ENCODE assay signal across 8 mouse cellular contexts in the genomic region with DNA sequence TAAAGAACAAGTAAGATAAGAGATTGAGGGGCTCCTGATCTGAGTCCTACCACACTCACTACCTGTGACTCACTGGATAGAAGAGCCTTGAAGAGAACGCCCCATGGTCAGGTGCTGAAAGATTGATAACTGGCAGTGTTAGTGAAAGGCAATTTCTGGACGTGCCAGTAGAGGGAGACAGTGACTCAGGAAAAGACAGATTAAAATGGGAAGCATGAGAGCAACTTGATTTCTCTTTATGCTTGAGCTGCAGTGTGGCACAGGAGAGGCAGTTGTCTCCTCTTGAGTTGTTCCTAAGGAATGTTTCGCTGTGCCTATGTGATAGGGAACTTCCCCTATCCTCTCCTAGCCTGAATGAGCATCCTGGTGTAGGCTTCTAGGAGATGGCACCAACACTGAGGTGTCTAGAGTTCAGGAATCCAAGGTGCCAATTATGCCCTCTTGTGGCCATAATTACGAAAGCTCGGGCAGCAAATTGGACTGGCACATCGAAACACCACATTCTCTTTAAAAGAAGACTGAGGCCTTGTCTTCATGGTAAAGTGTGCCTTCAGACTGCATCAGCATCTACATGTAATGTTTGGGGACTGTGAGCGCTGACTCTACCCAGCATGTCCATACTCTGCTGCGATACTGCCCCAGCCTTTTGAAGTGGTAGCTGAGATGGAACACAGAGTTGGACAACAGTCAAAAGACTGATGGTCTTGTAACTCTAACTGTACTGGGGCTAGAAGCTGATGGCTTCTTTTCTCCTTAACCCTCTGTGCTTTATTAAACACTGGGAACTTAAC. TPM values are rescaled to one million over a fixed set of nuclear protein-coding genes. Genes with fewer than 3 reads are reported as not detected.
A peak's percentile ranks its signal among the peaks of the same experiment; 100 is the strongest.
DNase-seq lines count a peak whose midpoint lies in the region; ATAC-seq and TF ChIP-seq lines count a peak whose summit lies in the region.

No protein-coding gene starts in this region.

- peak; percentile 79 for ATAC-seq in neural tube, embryonic 14.5 days (ENCODE audit: low read depth)

- H3K36me3 ChIP-seq in MEL (ENCODE audit: control insufficient read depth in 1 of 2, insufficient read depth in 2 of 2, low read length in 2 of 2): no peaks in the 10 kb centered on the region
- no peaks in the 10 kb centered on the region for H3K36me3 ChIP-seq in neural tube, embryonic 14.5 days (ENCODE audit: control insufficient read depth, insufficient read depth, low read length)

- no peak overlapping the region for H3K27ac ChIP-seq in MEL (ENCODE audit: control insufficient read depth, low read depth, low read length)
- no peak overlapping the region for H3K27ac ChIP-seq in cerebellum, adult 2 months (ENCODE audit: insufficient read depth, low read length)
- H3K27ac ChIP-seq in neural tube, embryonic 14.5 days (ENCODE audit: low read depth, low read length): no peak overlapping the region

- H3K9ac ChIP-seq in MEL (ENCODE audit: control insufficient read depth, low read depth, low read length, poor library complexity, severe bottlenecking): no peak overlapping the region
- no peak overlapping the region for H3K9ac ChIP-seq in neural tube, embryonic 14.5 days (replicated peaks; ENCODE audit: low read depth, low read length)

- peak; percentile 85 for TF ChIP-seq RAD21 in MEL (IDR thresholded peaks at IDR 0.05; ENCODE audit: low read depth, low read length)

- no peaks in the 10 kb centered on the region; a peak in 1 of 4 replicates for H3K27me3 ChIP-seq in MEL (ENCODE audit: control insufficient read depth in 1 of 2, insufficient read depth in 2 of 2, low read length in 2 of 2)
- no peaks in the 10 kb centered on the region for H3K27me3 ChIP-seq in cerebellum, adult 2 months (ENCODE audit: control insufficient read depth, insufficient read depth, low read length)
- no peaks in the 10 kb centered on the region for H3K27me3 ChIP-seq in neural tube, embryonic 14.5 days (ENCODE audit: control insufficient read depth, insufficient read depth, low read length)

- H3K4me1 ChIP-seq in MEL (ENCODE audit: control insufficient read depth in 1 of 2, insufficient read depth in 2 of 2, low read length in 2 of 2): no peaks in the 10 kb centered on the region
- no peaks in the 10 kb centered on the region for H3K4me1 ChIP-seq in cerebellum, adult 2 months (ENCODE audit: control insufficient read depth, insufficient read depth, low read length)
- no peaks in the 10 kb centered on the region for H3K4me1 ChIP-seq in neural tube, embryonic 14.5 days (ENCODE audit: control insufficient read depth, insufficient read depth, low read length)

- no peaks in the 10 kb centered on the region for H3K79me2 ChIP-seq in MEL (ENCODE audit: control insufficient read depth, insufficient read depth, low read length, poor library complexity)

- no peak overlapping the region for H3K4me3 ChIP-seq in MEL (ENCODE audit: control insufficient read depth in 1 of 2, insufficient read depth in 1 of 2, low read depth in 2 of 2, low read length in 2 of 2)
- H3K4me3 ChIP-seq in cerebellum, adult 2 months (replicated peaks; ENCODE audit: insufficient read depth, low read depth, low read length): no peak overlapping the region
- H3K4me3 ChIP-seq in neural tube, embryonic 14.5 days (ENCODE audit: low read depth, low read length): no peak overlapping the region

- peak; percentile 77 for DNase-seq in MEL (ENCODE audit: low read depth, low spot score)
- DNase-seq in cerebellum, adult 2 months: peak; percentile 70 to 71
- peak; percentile 62 for DNase-seq in forelimb bud, embryonic 11.5 days (ENCODE audit: low read depth, low spot score)
- peak; percentile 86 for DNase-seq in heart, postnatal 4 days
- peak; percentile 68 to 94 for DNase-seq in layer of hippocampus, adult 18-20 months (ENCODE audit: low spot score in 2 of 2)
- peak; percentile 79 to 83 for DNase-seq in lung, adult 18-20 months
- peak; percentile 48 for DNase-seq in testis, postnatal 14 days (ENCODE audit: low spot score)

- no peaks in the 10 kb centered on the region for H3K9me3 ChIP-seq in MEL (replicated peaks; ENCODE audit: insufficient read depth, low read length)
- no peaks in the 10 kb centered on the region for H3K9me3 ChIP-seq in neural tube, embryonic 14.5 days (ENCODE audit: control insufficient read depth, low read length)

- TF ChIP-seq POLR2A in MEL (IDR thresholded peaks at IDR 0.05; ENCODE audit: control insufficient read depth in 1 of 2, insufficient read depth in 1 of 2, low read depth in 1 of 2, low read length in 2 of 2, poor library complexity in 1 of 2): no peak
- no peak for TF ChIP-seq POLR2A in cerebellum, adult 2 months (IDR thresholded peaks at IDR 0.05; ENCODE audit: borderline replicate concordance, insufficient read depth, low read length)

- TF ChIP-seq CTCF in MEL (IDR thresholded peaks at IDR 0.05 in 2 of 3, conservative IDR thresholded peaks at IDR 0.05 in 1 of 3; ENCODE audit: control insufficient read depth in 1 of 3, insufficient read depth in 1 of 3, low read depth in 2 of 3, low read length in 3 of 3, poor library complexity in 1 of 3, severe bottlenecking in 1 of 3): peak; percentile 51 to 75 (median 71)
- peak; percentile 50; the same call in 1 of the 2 replicates for TF ChIP-seq CTCF in cerebellum, adult 2 months (IDR thresholded peaks at IDR 0.05; ENCODE audit: borderline replicate concordance, insufficient read depth, low read depth, low read length)

- TF ChIP-seq EP300 in MEL (IDR thresholded peaks at IDR 0.05; ENCODE audit: low read depth in 1 of 2, low read length in 2 of 2): 0 out of 4 replicates have a peak, but pooled peaks of 1 of the 2 experiments have one; percentile 3

- 28% methylated on average over 8 of the region's 8 CpGs for WGBS in cerebellum, adult 2 months
- WGBS in neural tube, embryonic 14.5 days: 44% methylated on average over 8 of the region's 8 CpGs

- no peak overlapping the region for H3K4me2 ChIP-seq in neural tube, embryonic 14.5 days (ENCODE audit: low read depth, low read length)

TF ChIP-seq in MEL, 35 proteins besides CTCF, POLR2A, EP300 and RAD21:
- TF ChIP-seq ZC3H11A (IDR thresholded peaks at IDR 0.05; ENCODE audit: low read depth, low read length): peak; percentile 72
- no peak for TF ChIP-seq KAT2A (conservative IDR thresholded peaks at IDR 0.05; ENCODE audit: low read depth, low read length)
- peak; percentile 77 for TF ChIP-seq SMC3 (IDR thresholded peaks at IDR 0.05; ENCODE audit: low read depth, low read length)
- TF ChIP-seq GATA1 (IDR thresholded peaks at IDR 0.05; ENCODE audit: low read depth, low read length): 0 out of 2 replicates have a peak, but pooled peaks have one; percentile 3

RNA-seq across cellular contexts. Expression of gene 9230104L09Rik, which starts 13.5 kb away (rescaled TPM):
- total RNA-seq in MEL (2012; rRNA removed): not detected in 2 replicates
- not detected for polyA plus RNA-seq in MEL (2012; ENCODE audit: insufficient read depth in 1 of 2, insufficient read length in 2 of 2, low read depth in 1 of 2, low replicate concordance in 2 of 2, missing spikeins in 1 of 2)
- not detected in 2 replicates for polyA plus RNA-seq in cerebellum, adult 2 months (2012; rRNA removed)
- total RNA-seq in heart, postnatal 4 days (2021): under 1 TPM in 1 of 2 experiments, not detected in 1; 0.72 TPM
- not detected for total RNA-seq in layer of hippocampus, adult 18-20 months (2021)
- polyA plus RNA-seq in neural tube, embryonic 14.5 days (2014; fragmentation: Nextera tagmentation; extraction: Ambion mirVana): not detected in 2 replicates

RNA-seq across cellular contexts. Expression of gene Cst9, which starts 16.4 kb away (rescaled TPM):
- not detected in 2 replicates for total RNA-seq in MEL (2012; rRNA removed)
- polyA plus RNA-seq in MEL (2012; ENCODE audit: insufficient read depth in 1 of 2, insufficient read length in 2 of 2, low read depth in 1 of 2, low replicate concordance in 2 of 2, missing spikeins in 1 of 2): not detected
- not detected in 2 replicates for polyA plus RNA-seq in cerebellum, adult 2 months (2012; rRNA removed)
- 1 to 10 TPM; 3.1 to 4.1 TPM for total RNA-seq in heart, postnatal 4 days (2021)
- total RNA-seq in layer of hippocampus, adult 18-20 months (2021): not detected
- polyA plus RNA-seq in neural tube, embryonic 14.5 days (2014; fragmentation: Nextera tagmentation; extraction: Ambion mirVana): not detected in 2 replicates

RNA-seq across cellular contexts. Expression of gene Cst3, which starts 24.2 kb away (rescaled TPM):
- total RNA-seq in MEL (2012; rRNA removed): 104 and 114 TPM in 2 replicates
- polyA plus RNA-seq in MEL (2012; ENCODE audit: insufficient read depth in 1 of 2, insufficient read length in 2 of 2, low read depth in 1 of 2, low replicate concordance in 2 of 2, missing spikeins in 1 of 2): 100 to 1,000 TPM in 1 of 2 experiments, not detected in 1; 122 TPM
- polyA plus RNA-seq in cerebellum, adult 2 months (2012; rRNA removed): 1,975 and 2,220 TPM in 2 replicates
- total RNA-seq in heart, postnatal 4 days (2021): 100 to 1,000 TPM; 527 to 580 TPM
- total RNA-seq in layer of hippocampus, adult 18-20 months (2021): 1,000 to 10,000 TPM; 2,533 to 2,626 TPM
- polyA plus RNA-seq in neural tube, embryonic 14.5 days (2014; fragmentation: Nextera tagmentation; extraction: Ambion mirVana): 555 and 595 TPM in 2 replicates

RNA-seq across cellular contexts. Expression of gene Cst13, which starts 31.4 kb away (rescaled TPM):
- not detected in 2 replicates for total RNA-seq in MEL (2012; rRNA removed)
- not detected for polyA plus RNA-seq in MEL (2012; ENCODE audit: insufficient read depth in 1 of 2, insufficient read length in 2 of 2, low read depth in 1 of 2, low replicate concordance in 2 of 2, missing spikeins in 1 of 2)
- not detected in 2 replicates for polyA plus RNA-seq in cerebellum, adult 2 months (2012; rRNA removed)
- total RNA-seq in heart, postnatal 4 days (2021): not detected
- total RNA-seq in layer of hippocampus, adult 18-20 months (2021): not detected
- polyA plus RNA-seq in neural tube, embryonic 14.5 days (2014; fragmentation: Nextera tagmentation; extraction: Ambion mirVana): not detected in 2 replicates

RNA-seq across cellular contexts. Expression of gene Cst8, which starts 52.7 kb away (rescaled TPM):
- total RNA-seq in MEL (2012; rRNA removed): not detected in 2 replicates
- polyA plus RNA-seq in MEL (2012; ENCODE audit: insufficient read depth in 1 of 2, insufficient read length in 2 of 2, low read depth in 1 of 2, low replicate concordance in 2 of 2, missing spikeins in 1 of 2): not detected
- polyA plus RNA-seq in cerebellum, adult 2 months (2012; rRNA removed): not detected in 2 replicates
- not detected for total RNA-seq in heart, postnatal 4 days (2021)
- total RNA-seq in layer of hippocampus, adult 18-20 months (2021): not detected
- not detected in 2 replicates for polyA plus RNA-seq in neural tube, embryonic 14.5 days (2014; fragmentation: Nextera tagmentation; extraction: Ambion mirVana)

Comparison
In these comparisons a context has a peak if more than half of its experiments do, and no peak if none do; other contexts are left out.
1. RNA of gene Cst3, which starts 24.2 kb away (total RNA-seq): 2,533 to 2,626 TPM in layer of hippocampus, adult 18-20 months; 527 to 580 TPM in heart, postnatal 4 days and 104 to 114 TPM in MEL; every median in the first group is over 4 times any median in the second.
2. Peak in every context shown above with its lines, with median percentiles within 50 percentile points of each other: DNase-seq.